Mouse (Mus musculus): Measurements from ENCODE around the gene Amz2. TPM values are rescaled to one million over a fixed set of nuclear protein-coding genes. Genes with fewer than 3 reads are reported as not detected.

Amz2 gene
- polyA plus RNA-seq (2012; rRNA removed), result 63.8 and 64.1 TPM in 2 replicates

- DNase-seq, result peak; percentile 99
- Histone ChIP-seq H3K4me1 (ENCODE audit: control insufficient read depth, insufficient read depth, low read length) (no peaks in the 10 kb centered on the region; the same call in 1 of the 2 replicates), H3K4me3 (replicated peaks; ENCODE audit: insufficient read depth, low read depth, low read length) (peak within 1 kb of the TSS; percentile 75), H3K27ac (ENCODE audit: insufficient read depth, low read length) (0 out of 2 replicates have a peak within 1 kb of the TSS, but pooled peaks have one; percentile 31), H3K27me3 (ENCODE audit: control insufficient read depth, insufficient read depth, low read length) (no peaks in the 10 kb centered on the region)
- WGBS, result under 1% methylated on average over 65 of the region's 65 CpGs
- TF ChIP-seq POLR2A (IDR thresholded peaks at IDR 0.05; ENCODE audit: borderline replicate concordance, insufficient read depth, low read length), result peak; percentile 96
- peak; percentile 81 for TF ChIP-seq CTCF (IDR thresholded peaks at IDR 0.05; ENCODE audit: borderline replicate concordance, insufficient read depth, low read depth, low read length)
Measured at GRCm38 (mm10) chr11:109425392-109426271, at the start of gene Amz2. Amz2 (plus strand) TSS chr11:109425946.

GRCm38 (mm10) chr11:109376484-109377143 lies 49.1 kb upstream of the Amz2 start:
- no peaks in the 10 kb centered on the region for H3K27me3 ChIP-seq (ENCODE audit: control insufficient read depth, insufficient read depth, low read length)
- no peak for TF ChIP-seq POLR2A (IDR thresholded peaks at IDR 0.05; ENCODE audit: borderline replicate concordance, insufficient read depth, low read length)
- TF ChIP-seq CTCF (IDR thresholded peaks at IDR 0.05; ENCODE audit: borderline replicate concordance, insufficient read depth, low read depth, low read length), result no peak
- H3K4me1 ChIP-seq (ENCODE audit: control insufficient read depth, insufficient read depth, low read length), result peaks cover 25% of the 10 kb centered on the region
- H3K27ac ChIP-seq (ENCODE audit: insufficient read depth, low read length), result peak overlapping the region; percentile 74
- H3K4me3 ChIP-seq (replicated peaks; ENCODE audit: insufficient read depth, low read depth, low read length), result no peak overlapping the region
- peak; percentile 52 to 81 for DNase-seq
- 7% methylated on average over 7 of the region's 7 CpGs for WGBS

- WGBS, result 20% methylated on average over 10 of the region's 10 CpGs
- Histone ChIP-seq H3K27ac (ENCODE audit: insufficient read depth, low read length) (peak overlapping the region; percentile 85), H3K4me3 (replicated peaks; ENCODE audit: insufficient read depth, low read depth, low read length) (peak overlapping the region; percentile 19), H3K27me3 (ENCODE audit: control insufficient read depth, insufficient read depth, low read length) (no peaks in the 10 kb centered on the region), H3K4me1 (ENCODE audit: control insufficient read depth, insufficient read depth, low read length) (peaks cover 25% of the 10 kb centered on the region)
- TF ChIP-seq CTCF (IDR thresholded peaks at IDR 0.05; ENCODE audit: borderline replicate concordance, insufficient read depth, low read depth, low read length), result no peak
- no peak for TF ChIP-seq POLR2A (IDR thresholded peaks at IDR 0.05; ENCODE audit: borderline replicate concordance, insufficient read depth, low read length)
- DNase-seq, result no peak
Measured at GRCm38 (mm10) chr11:109377477-109377876, 48.3 kb upstream of the Amz2 start.

GRCm38 (mm10) chr11:109378051-109378450 lies 47.7 kb upstream of the Amz2 start:
- peaks cover 25% of the 10 kb centered on the region for H3K4me1 ChIP-seq (ENCODE audit: control insufficient read depth, insufficient read depth, low read length)
- TF ChIP-seq CTCF (IDR thresholded peaks at IDR 0.05; ENCODE audit: borderline replicate concordance, insufficient read depth, low read depth, low read length) (no peak), POLR2A (IDR thresholded peaks at IDR 0.05; ENCODE audit: borderline replicate concordance, insufficient read depth, low read length) (no peak)
- H3K27me3 ChIP-seq (ENCODE audit: control insufficient read depth, insufficient read depth, low read length), result no peaks in the 10 kb centered on the region
- no peak overlapping the region for H3K4me3 ChIP-seq (replicated peaks; ENCODE audit: insufficient read depth, low read depth, low read length)
- WGBS, result 32% methylated on average over 7 of the region's 7 CpGs
- H3K27ac ChIP-seq (ENCODE audit: insufficient read depth, low read length), result no peak overlapping the region
- DNase-seq, result no peak

- no peak for DNase-seq
- 45% methylated on average over 5 of the region's 5 CpGs for WGBS
- no peaks in the 10 kb centered on the region for H3K27me3 ChIP-seq (ENCODE audit: control insufficient read depth, insufficient read depth, low read length)
- no peak for TF ChIP-seq POLR2A (IDR thresholded peaks at IDR 0.05; ENCODE audit: borderline replicate concordance, insufficient read depth, low read length)
- no peak for TF ChIP-seq CTCF (IDR thresholded peaks at IDR 0.05; ENCODE audit: borderline replicate concordance, insufficient read depth, low read depth, low read length)
- peaks cover 22% of the 10 kb centered on the region for H3K4me1 ChIP-seq (ENCODE audit: control insufficient read depth, insufficient read depth, low read length)
- no peak overlapping the region for H3K4me3 ChIP-seq (replicated peaks; ENCODE audit: insufficient read depth, low read depth, low read length)
- H3K27ac ChIP-seq (ENCODE audit: insufficient read depth, low read length), result no peak overlapping the region
Measured at GRCm38 (mm10) chr11:109380662-109381061, 45.1 kb upstream of the Amz2 start.

- WGBS, result 97% methylated on average over 8 of the region's 8 CpGs
- H3K27me3 ChIP-seq (ENCODE audit: control insufficient read depth, insufficient read depth, low read length), result no peaks in the 10 kb centered on the region
- peaks cover under 1% of the 10 kb centered on the region; the same call in 1 of the 2 replicates for H3K4me1 ChIP-seq (ENCODE audit: control insufficient read depth, insufficient read depth, low read length)
- no peak for TF ChIP-seq CTCF (IDR thresholded peaks at IDR 0.05; ENCODE audit: borderline replicate concordance, insufficient read depth, low read depth, low read length)
- TF ChIP-seq POLR2A (IDR thresholded peaks at IDR 0.05; ENCODE audit: borderline replicate concordance, insufficient read depth, low read length), result no peak
- no peak overlapping the region for H3K4me3 ChIP-seq (replicated peaks; ENCODE audit: insufficient read depth, low read depth, low read length)
- H3K27ac ChIP-seq (ENCODE audit: insufficient read depth, low read length), result no peak overlapping the region
- no peak for DNase-seq
Measured at GRCm38 (mm10) chr11:109385296-109385695, 40.5 kb upstream of the Amz2 start.

GRCm38 (mm10) chr11:109389046-109389445 lies 36.7 kb upstream of the Amz2 start:
- Histone ChIP-seq H3K4me3 (replicated peaks; ENCODE audit: insufficient read depth, low read depth, low read length) (no peak overlapping the region), H3K27ac (ENCODE audit: insufficient read depth, low read length) (no peak overlapping the region), H3K4me1 (ENCODE audit: control insufficient read depth, insufficient read depth, low read length) (peaks cover 8% of the 10 kb centered on the region), H3K27me3 (ENCODE audit: control insufficient read depth, insufficient read depth, low read length) (no peaks in the 10 kb centered on the region)
- 32% methylated on average over 5 of the region's 5 CpGs for WGBS
- no peak for DNase-seq
- TF ChIP-seq POLR2A (IDR thresholded peaks at IDR 0.05; ENCODE audit: borderline replicate concordance, insufficient read depth, low read length), result no peak
- no peak for TF ChIP-seq CTCF (IDR thresholded peaks at IDR 0.05; ENCODE audit: borderline replicate concordance, insufficient read depth, low read depth, low read length)
